Mouse (Mus musculus) liver, embryonic 14.5 days (tissue): Measurements from ENCODE around the gene Ep400. TPM values are rescaled to one million over a fixed set of nuclear protein-coding genes. Genes with fewer than 3 reads are reported as not detected.

Experiments used
- ATAC-seq: fragments of 200-750 bp; cut with Nextera tagmentation; 2 replicates; pipeline ENCODE4 v1.8.0; 2017; ENCODE audit warnings: moderate number of reproducible peaks, mild to moderate bottlenecking, moderate library complexity; ENCODE audit not compliant: insufficient read depth
- DNase-seq, 3 experiments: peaks; one replicate each; pipeline ENCODE4 v3.0.0-alpha.2; 2012 to 2013; ENCODE audit warnings: low read depth in 3 of 3, low spot score in 3 of 3
- H3K27ac ChIP-seq: fragments of 300-500 bp; sonication (generic); 2 replicates; pipeline ENCODE4 v1.5.1; 2014; ENCODE audit warnings: moderate library complexity, mild to moderate bottlenecking, control low read depth, inconsistent platforms
- H3K27me3 ChIP-seq: fragments of 300-500 bp; sonication (generic); 2 replicates; pipeline ENCODE4 v1.6.1; 2014; ENCODE audit warnings: mild to moderate bottlenecking, low read length, moderate library complexity; ENCODE audit not compliant: control insufficient read depth, insufficient read depth
- H3K36me3 ChIP-seq: fragments of 300-500 bp; sonication (generic); replicated peaks from 2 replicates; pipeline ENCODE4 v1.6.1; 2014; ENCODE audit warnings: low read depth; ENCODE audit not compliant: control insufficient read depth, insufficient read depth
- H3K4me1 ChIP-seq, 2 experiments: fragments of 200-500 bp in 1 of 2; fragments of 300-500 bp in 1 of 2; sonication (generic) in 1 of 2; replicated peaks; 2 replicates each; pipeline ENCODE4 v1.6.1; 2012 to 2014; ENCODE audit warnings: antibody characterized with exemption in 1 of 2, inconsistent platforms in 1 of 2, low read length in 1 of 2; ENCODE audit not compliant: control insufficient read depth in 2 of 2, insufficient read depth in 2 of 2
- H3K4me2 ChIP-seq: fragments of 300-500 bp; sonication (generic); 2 replicates; pipeline ENCODE4 v1.6.1; 2014; ENCODE audit warnings: low read depth, mild to moderate bottlenecking, control low read depth, moderate library complexity
- H3K4me3 ChIP-seq, 2 experiments: fragments of 200-500 bp in 1 of 2; fragments of 300-500 bp in 1 of 2; sonication (generic) in 1 of 2; 2 replicates each; pipeline ENCODE4 v1.5.1; 2012 to 2014; ENCODE audit warnings: low read depth in 2 of 2, low read length in 2 of 2, mild to moderate bottlenecking in 2 of 2, control low read depth in 1 of 2, inconsistent platforms in 1 of 2, moderate library complexity in 1 of 2; ENCODE audit not compliant: insufficient read depth in 1 of 2
- H3K9ac ChIP-seq: fragments of 300-500 bp; sonication (generic); replicated peaks from 2 replicates; pipeline ENCODE4 v1.6.1; 2014; ENCODE audit warnings: mild to moderate bottlenecking, control low read depth, moderate library complexity
- H3K9me3 ChIP-seq: fragments of 300-500 bp; sonication (generic); 2 replicates; pipeline ENCODE4 v1.6.1; 2016; ENCODE audit warnings: low read length, mixed read lengths; ENCODE audit not compliant: control insufficient read depth
- CTCF ChIP-seq: IDR thresholded peaks from 2 replicates; pipeline ENCODE4 v1.5.1; 2016; ENCODE audit warnings: antibody characterized with exemption, low read depth, control low read depth
- EP300 ChIP-seq: IDR thresholded peaks from 2 replicates; pipeline ENCODE4 v1.6.1; 2016; ENCODE audit warnings: antibody characterized with exemption, low read depth
- WGBS: fragments of 180-500 bp; shearing (Covaris S2); extraction: QIAGEN DNeasy Blood & Tissue Kit; methylation state at CpG from one replicate; pipeline ENCODE4 v1.1.7; 2014; ENCODE audit not compliant: insufficient replicate concordance; 5-methylcytosine and 5-hydroxymethylcytosine counted together
- polyA plus RNA-seq, 2 experiments: library from polyadenylated mRNA; depleted of rRNA in 1 of 2; stranded (reverse) in 1 of 2; unstranded in 1 of 2; fragments of >200 nt; fragmentation: Nextera tagmentation in 1 of 2; extraction: Ambion mirVana in 1 of 2; gene quantifications; 2 replicates each; pipeline versions ENCODE4 v1.2.1 to v1.2.3; 2012 to 2014

The Ep400 gene
- polyA plus RNA-seq, 2 experiments: 15.2 to 18.2 TPM

- no peak for DNase-seq
- TF ChIP-seq EP300 (no peak), CTCF (no peak)
- Histone ChIP-seq H3K4me2 (no peak overlapping the region), H3K27me3 (no peaks in the 10 kb centered on the region), H3K9ac (no peak overlapping the region), H3K4me3 (no peak overlapping the region), H3K27ac (no peak overlapping the region), H3K9me3 (no peaks in the 10 kb centered on the region), H3K36me3 (no peaks in the 10 kb centered on the region), H3K4me1 (no peaks in the 10 kb centered on the region)
- 63% methylated on average over 7 of the region's 7 CpGs for WGBS
- ATAC-seq: no peak
These were observed 132.0 kb downstream of the Ep400 start for GRCm38 (mm10) chr5:110638306-110639074.

GRCm38 (mm10) chr5:110635951-110636707, 134.4 kb downstream of the Ep400 start:
- DNase-seq (peak in 1 of 3 experiments; percentile 10), ATAC-seq (no peak)
- WGBS: 31% methylated on average over 6 of the region's 6 CpGs
- Histone ChIP-seq H3K27ac (no peak overlapping the region), H3K4me1 (no peaks in the 10 kb centered on the region), H3K9ac (no peak overlapping the region), H3K9me3 (no peaks in the 10 kb centered on the region), H3K36me3 (no peaks in the 10 kb centered on the region), H3K27me3 (no peaks in the 10 kb centered on the region), H3K4me2 (no peak overlapping the region), H3K4me3 (no peak overlapping the region)
- peak; percentile 59 for TF ChIP-seq CTCF
- TF ChIP-seq EP300: no peak

GRCm38 (mm10) chr5:110629525-110630120, 140.9 kb downstream of the Ep400 start:
- H3K9ac ChIP-seq: no peak overlapping the region
- H3K4me1 ChIP-seq: no peaks in the 10 kb centered on the region
- DNase-seq (no peak), ATAC-seq (no peak)
- H3K9me3 ChIP-seq: no peaks in the 10 kb centered on the region
- WGBS: 55% methylated on average over 2 of the region's 2 CpGs
- no peak overlapping the region for H3K4me3 ChIP-seq
- no peak overlapping the region for H3K4me2 ChIP-seq
- TF ChIP-seq CTCF (no peak), EP300 (no peak)
- no peaks in the 10 kb centered on the region for H3K36me3 ChIP-seq
- H3K27ac ChIP-seq: no peak overlapping the region
- no peaks in the 10 kb centered on the region; the same call in 1 of the 2 replicates for H3K27me3 ChIP-seq

- 27% methylated on average over 19 of the region's 19 CpGs for WGBS
- DNase-seq (no peak), ATAC-seq (no peak)
- Histone ChIP-seq H3K9me3 (no peaks in the 10 kb centered on the region), H3K27ac (no peak overlapping the region), H3K4me2 (no peak overlapping the region), H3K36me3 (no peaks in the 10 kb centered on the region), H3K4me1 (no peaks in the 10 kb centered on the region), H3K4me3 (no peak overlapping the region), H3K27me3 (no peaks in the 10 kb centered on the region; the same call in 1 of the 2 replicates), H3K9ac (no peak overlapping the region)
- TF ChIP-seq EP300: no peak
- TF ChIP-seq CTCF: no peak
These were observed 142.4 kb downstream of the Ep400 start for GRCm38 (mm10) chr5:110628156-110628555.

- no peak overlapping the region for H3K9ac ChIP-seq
- WGBS: 62% methylated on average over 10 of the region's 10 CpGs
- ATAC-seq: no peak
- H3K27me3 ChIP-seq: no peaks in the 10 kb centered on the region; the same call in 1 of the 2 replicates
- H3K9me3 ChIP-seq: no peaks in the 10 kb centered on the region
- H3K4me1 ChIP-seq: no peaks in the 10 kb centered on the region
- no peak for DNase-seq
- no peak overlapping the region for H3K4me3 ChIP-seq
- no peak overlapping the region for H3K4me2 ChIP-seq
- no peak overlapping the region for H3K27ac ChIP-seq
- TF ChIP-seq EP300 (no peak), CTCF (no peak)
- H3K36me3 ChIP-seq: no peaks in the 10 kb centered on the region
These were observed 143.2 kb downstream of the Ep400 start for GRCm38 (mm10) chr5:110627351-110627750.
